Mouse (Mus musculus) v-Abl transformed pro-B cells (cell line): ENCODE results near the gene Sc5d.

ENCODE experiments used
- in situ Hi-C, 2 experiments: fragments of 400-800 bp; cut with MboI; formaldehyde crosslinking; loops; one replicate each; pipeline ENCODE4 v1.15.1; 2025; ENCODE audit not compliant: unreplicated experiment in 2 of 2

Gene Sc5d

DNA sequence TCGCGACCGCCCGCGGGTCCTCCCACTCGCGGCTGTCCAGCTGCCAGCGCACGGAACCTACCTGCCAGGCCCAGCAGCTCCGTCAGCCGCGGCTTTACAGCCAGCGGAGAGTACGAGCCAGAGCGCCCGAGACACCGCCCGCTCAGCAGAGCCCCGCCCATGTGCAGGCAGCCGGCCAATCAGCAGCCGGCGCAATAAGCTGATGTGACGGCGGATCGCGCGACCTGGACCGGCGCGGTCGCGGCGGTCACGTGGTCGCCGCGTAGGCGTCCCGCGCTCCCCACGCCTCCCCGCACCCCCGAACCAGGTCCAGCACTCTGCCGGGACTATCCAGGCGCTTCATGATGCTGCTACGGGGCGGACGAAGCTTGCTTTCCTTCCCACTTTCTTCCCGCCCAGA lies at the start of gene Sc5d:
Sc5d (minus strand) TSS at position 112 of the 400 bp plus-strand sequence.
- in situ Hi-C loops: loop anchor here (10.0 to 25.0 kb wide), 2 partner anchors 201 to 1452 kb away; partner anchors contain the start of gene Hspa8 (in 1 of the 2)

GRCm38 (mm10) chr9:42311311-42311710 lies 47.3 kb upstream of the Sc5d start:
- in situ Hi-C loops: loop anchor here in 1 of 2 experiments (25.0 kb wide), 1 partner anchor 1074 kb away; no protein-coding TSS in a partner anchor

DNA sequence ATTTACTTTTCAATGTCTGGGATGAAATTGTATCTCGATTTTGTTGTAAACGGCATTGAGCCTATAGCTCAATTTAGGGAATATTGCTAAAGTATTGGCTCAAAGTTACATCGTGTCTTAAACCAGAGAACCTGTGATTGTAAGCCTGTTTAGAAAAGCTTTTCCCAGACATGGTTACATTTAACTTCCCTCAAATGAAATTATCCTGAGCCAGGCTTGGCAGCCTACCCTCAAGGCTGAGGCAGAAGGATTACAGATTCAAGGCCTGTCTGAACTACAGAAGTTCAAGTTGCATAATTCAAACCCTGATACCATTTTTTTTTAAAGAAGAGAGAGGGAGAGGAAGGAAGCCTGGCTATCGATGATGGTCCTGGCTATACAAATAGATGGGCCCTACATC lies 39.8 kb upstream of the Sc5d start:
- in situ Hi-C loops: loop anchor here in 1 of 2 experiments (25.0 kb wide), 1 partner anchor 1067 kb away; no protein-coding TSS in a partner anchor

GRCm38 (mm10) chr9:42301082-42301633 lies 37.1 kb upstream of the Sc5d start:
- in situ Hi-C loops: loop anchor here in 1 of 2 experiments (25.0 kb wide), 1 partner anchor 1064 kb away; no protein-coding TSS in a partner anchor

- in situ Hi-C loops: no loop called here
These were observed 32.4 kb upstream of the Sc5d start for GRCm38 (mm10) chr9:42296297-42296922.

GRCm38 (mm10) chr9:42294131-42294530 lies 30.1 kb upstream of the Sc5d start:
- in situ Hi-C loops: no loop called here

- in situ Hi-C loops: no loop called here
These were observed 29.5 kb upstream of the Sc5d start for GRCm38 (mm10) chr9:42293596-42293995.

DNA sequence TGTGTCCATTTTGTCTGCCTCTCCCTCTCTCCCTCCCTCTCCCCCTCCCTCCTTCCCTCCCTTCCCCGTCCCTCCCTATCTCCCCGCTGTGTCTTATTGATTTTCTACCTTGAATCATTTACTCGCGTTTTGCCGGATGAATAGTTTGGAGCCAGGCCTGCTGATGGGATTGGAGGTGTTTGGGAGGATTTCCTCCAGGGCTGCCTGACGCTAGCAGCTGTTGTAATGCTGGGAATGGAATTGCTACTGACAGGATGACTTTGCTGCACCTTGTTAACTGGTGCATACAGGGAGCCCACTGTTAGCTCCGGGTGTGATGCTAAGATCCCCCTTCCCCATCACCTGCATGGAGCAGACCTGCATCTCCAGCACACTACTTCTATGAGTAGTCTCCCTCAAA lies 29.0 kb upstream of the Sc5d start:
- in situ Hi-C loops: no loop called here

DNA sequence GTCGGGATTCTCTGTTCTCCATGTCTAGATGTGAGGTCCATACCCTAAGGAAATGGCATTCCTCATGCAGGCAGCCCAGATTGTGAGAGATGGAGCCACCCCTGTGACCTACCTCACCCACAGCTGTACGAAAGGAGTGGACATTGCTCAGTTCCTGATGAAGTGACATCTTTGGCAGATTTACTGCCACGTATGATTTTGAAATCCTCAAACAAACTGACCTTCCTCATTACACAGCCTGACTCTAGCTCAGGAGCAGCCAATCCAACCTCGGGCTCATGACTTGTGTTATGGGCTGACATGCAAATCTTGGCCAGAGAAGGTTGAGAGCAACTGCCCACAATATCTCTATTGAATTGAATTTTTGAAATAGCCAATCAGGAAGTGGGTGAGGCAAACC lies 15.6 kb upstream of the Sc5d start:
- in situ Hi-C loops: loop anchor here (5.0 kb wide), 2 partner anchors 277 to 282 kb away; no protein-coding TSS in a partner anchor

DNA sequence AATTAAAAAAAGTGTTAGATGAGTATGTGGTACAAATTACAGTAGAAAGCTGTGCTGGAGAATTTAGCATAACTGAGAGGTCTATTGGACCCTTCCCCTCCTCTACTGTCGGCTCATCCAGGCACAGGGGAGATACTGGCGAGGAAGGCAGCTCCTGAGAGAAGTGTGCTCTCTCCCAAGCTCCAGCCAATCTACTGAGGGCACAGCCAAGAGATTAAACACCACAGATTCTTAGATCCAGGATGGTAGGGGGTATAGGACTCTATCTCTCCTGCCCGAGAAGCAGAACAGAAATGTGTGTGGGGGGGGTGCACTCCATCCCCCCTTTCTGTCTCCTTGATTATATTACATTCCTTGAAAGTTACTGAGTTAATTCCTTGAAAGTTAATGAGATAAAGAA lies 14.0 kb upstream of the Sc5d start:
- in situ Hi-C loops: loop anchor here (5.0 kb wide), 2 partner anchors 276 to 281 kb away; no protein-coding TSS in a partner anchor

DNA sequence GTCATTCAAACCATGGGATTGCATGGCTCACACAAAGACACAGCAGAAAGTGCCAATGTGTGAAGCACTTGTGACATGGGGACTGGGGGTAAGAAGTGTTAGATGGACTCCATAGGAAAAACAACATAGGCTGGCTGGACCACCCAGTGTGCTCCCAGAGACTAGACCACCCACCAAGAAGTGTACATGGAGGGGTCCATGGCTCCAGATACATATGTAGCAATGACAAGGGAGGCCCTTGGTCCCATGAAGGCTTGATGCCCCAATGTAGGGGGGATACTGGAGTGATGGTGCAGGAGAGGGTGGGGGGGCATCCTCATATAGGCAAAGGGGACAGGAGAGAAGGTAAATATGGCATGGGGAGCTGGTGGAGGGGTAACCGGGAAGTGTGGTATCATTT lies 13.6 kb upstream of the Sc5d start:
- in situ Hi-C loops: loop anchor here (5.0 kb wide), 2 partner anchors 275 to 280 kb away; no protein-coding TSS in a partner anchor

GRCm38 (mm10) chr9:42277162-42277561 lies 13.1 kb upstream of the Sc5d start:
- in situ Hi-C loops: loop anchor here (5.0 kb wide), 2 partner anchors 275 to 280 kb away; no protein-coding TSS in a partner anchor

DNA sequence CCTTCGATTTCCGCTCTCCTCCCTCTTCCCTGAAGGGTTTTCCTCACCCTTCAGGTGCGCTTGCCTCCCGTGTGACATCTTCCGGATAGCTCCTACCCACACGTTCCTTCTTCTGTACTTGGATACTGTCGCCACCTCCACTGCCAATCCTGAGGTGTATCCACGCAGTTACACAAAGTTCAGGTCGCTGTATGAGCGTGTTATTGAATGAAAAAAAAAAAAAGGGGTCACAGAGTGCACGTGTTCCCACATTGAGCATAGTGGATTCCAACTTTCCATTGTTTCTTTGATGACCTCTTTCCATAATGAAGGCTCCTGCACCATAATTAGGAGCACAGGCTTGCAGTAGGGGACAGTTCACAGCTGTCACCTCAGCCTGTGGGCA lies 11.7 kb upstream of the Sc5d start:
- in situ Hi-C loops: loop anchor here (5.0 kb wide), 2 partner anchors 273 to 278 kb away; no protein-coding TSS in a partner anchor

DNA sequence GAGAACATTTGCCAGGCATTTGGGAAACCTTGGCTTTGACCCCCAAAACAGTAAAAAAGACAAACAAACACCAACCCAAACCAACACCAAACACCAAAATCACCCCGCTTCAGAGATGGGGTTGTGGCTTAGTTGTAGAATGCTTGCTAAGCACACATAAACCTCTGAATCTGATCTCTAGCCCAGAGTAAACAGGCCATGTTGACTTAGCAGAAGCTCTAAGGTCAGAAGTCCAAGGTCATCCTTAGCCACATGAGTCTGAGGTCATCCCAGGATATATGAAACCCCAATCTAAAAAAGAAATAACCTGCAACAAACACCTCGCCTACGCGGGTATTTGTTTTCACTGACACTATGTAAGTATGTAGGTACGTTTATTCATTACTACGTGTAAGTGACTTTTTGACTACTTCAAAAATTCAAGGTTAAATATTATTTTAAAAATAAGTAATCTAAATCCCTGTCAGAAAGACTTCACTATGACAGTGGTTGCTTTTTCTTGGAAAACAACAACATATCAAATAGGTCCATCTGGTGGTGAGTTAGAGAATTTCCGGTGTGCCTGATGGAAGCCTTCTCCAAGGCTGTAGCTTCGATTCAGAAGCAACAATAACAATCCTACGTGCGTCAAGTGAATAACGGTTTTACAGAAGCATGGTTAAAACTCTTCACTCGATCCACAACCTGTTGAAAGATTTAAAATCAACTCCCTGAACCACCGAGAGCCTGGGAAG lies 11.1 kb upstream of the Sc5d start:
- in situ Hi-C loops: loop anchor here (5.0 kb wide), 2 partner anchors 273 to 278 kb away; no protein-coding TSS in a partner anchor

- in situ Hi-C loops: loop anchor here in 1 of 2 experiments (25.0 kb wide), 1 partner anchor 1461 kb away; the partner anchor contains the start of gene Hspa8
These were observed 9.7 kb upstream of the Sc5d start for GRCm38 (mm10) chr9:42273682-42274296.

DNA sequence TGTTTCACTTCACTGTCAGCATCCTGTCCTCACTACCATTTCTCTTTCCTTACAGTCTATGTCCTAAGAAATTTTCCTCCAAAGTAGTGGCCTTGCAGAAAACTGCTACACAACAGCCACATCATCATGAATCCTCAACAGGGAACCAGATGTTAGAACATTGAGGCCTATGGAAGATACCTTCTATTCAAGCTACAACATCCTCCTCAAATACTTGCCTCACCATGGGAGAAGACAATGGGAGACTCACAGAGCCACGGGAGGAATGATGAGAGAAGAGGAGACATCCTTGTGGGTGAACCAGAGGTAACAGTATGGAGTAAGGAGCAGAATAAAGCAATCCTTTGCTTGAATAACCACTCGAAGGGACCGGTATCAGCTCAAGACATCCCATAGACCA lies 9.1 kb upstream of the Sc5d start:
- in situ Hi-C loops: loop anchor here in 1 of 2 experiments (25.0 kb wide), 1 partner anchor 1461 kb away; the partner anchor contains the start of gene Hspa8

GRCm38 (mm10) chr9:42272690-42273089 lies 8.6 kb upstream of the Sc5d start:
- in situ Hi-C loops: loop anchor here in 1 of 2 experiments (25.0 kb wide), 1 partner anchor 1460 kb away; the partner anchor contains the start of gene Hspa8

DNA sequence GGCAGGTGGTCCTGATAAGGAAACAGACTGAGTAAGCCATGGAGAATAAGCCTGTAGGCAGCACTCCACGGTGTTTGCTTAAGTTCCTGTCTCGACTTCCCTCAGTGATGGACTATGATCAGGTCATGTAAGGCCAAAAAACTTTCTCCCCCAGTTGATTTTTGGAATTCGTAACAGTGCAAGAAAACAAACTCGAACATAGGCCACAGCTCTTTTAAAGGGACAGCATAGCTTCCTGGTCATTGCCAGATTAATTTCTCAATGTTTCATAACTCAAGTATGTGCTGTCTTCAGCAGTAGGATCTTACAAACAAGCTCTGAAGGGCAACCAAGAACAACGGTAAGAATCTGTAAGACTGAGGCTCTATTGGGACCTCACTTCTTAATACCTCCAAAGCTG lies 7.4 kb upstream of the Sc5d start:
- in situ Hi-C loops: loop anchor here in 1 of 2 experiments (25.0 kb wide), 1 partner anchor 1459 kb away; the partner anchor contains the start of gene Hspa8

- in situ Hi-C loops: loop anchor here in 1 of 2 experiments (25.0 kb wide), 1 partner anchor 1458 kb away; the partner anchor contains the start of gene Hspa8
These were observed 6.6 kb upstream of the Sc5d start for GRCm38 (mm10) chr9:42270617-42271016.

DNA sequence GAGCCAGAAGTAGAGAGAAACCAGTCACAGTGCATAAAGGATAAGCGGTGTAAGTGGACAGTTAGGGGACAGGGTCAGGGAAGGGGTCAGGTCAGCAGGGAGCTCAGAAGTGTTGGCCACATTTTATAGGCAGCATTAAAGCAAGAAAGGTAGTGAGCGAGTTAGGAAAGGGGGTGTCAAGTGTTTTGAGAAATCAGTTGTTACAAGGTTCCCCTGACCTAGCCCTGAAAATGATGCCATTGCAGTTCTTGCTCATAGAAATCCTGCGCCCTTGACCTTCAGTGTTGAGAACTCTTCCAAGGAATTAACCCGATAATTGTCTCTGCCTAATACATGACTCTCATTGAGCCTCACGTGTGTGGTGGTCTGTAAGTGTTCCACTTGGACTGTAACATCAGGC lies 6.0 kb upstream of the Sc5d start:
- in situ Hi-C loops: loop anchor here in 1 of 2 experiments (25.0 kb wide), 1 partner anchor 1458 kb away; the partner anchor contains the start of gene Hspa8
